In the genomic region with DNA sequence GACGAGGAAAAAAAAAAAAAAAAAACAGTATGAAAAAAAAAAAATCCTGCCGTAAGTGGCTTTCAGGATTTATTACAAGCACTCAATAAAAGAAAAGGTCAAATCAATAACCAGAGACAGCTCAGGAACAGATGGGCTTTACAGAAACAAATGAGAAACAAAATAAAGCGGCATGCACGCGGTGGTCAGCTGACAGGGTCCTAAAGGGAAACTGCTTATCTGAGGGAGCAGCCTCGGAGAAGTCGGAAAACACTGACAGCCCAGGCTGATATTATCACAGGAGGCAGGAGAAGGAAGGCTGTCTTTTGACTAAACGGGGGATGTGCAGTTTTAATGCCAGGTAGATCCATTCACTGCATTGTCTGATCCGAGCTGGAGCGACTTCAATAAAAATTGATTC, we compare ENCODE assay signal across 7 mouse cellular contexts.
A peak's percentile ranks its signal among the peaks of the same experiment; 100 is the strongest.
DNase-seq lines count a peak whose midpoint lies in the region; ATAC-seq and TF ChIP-seq lines count a peak whose summit lies in the region.

No protein-coding gene starts in this region.

- TF ChIP-seq CTCF in layer of hippocampus, adult 2 months (conservative IDR thresholded peaks at IDR 0.05) = no peak

- no peak overlapping the region for H3K9ac ChIP-seq in heart, embryonic 16.5 days (ENCODE audit: low read length)
- H3K9ac ChIP-seq in limb, embryonic 15.5 days = no peak overlapping the region

- H3K4me1 ChIP-seq in heart, embryonic 16.5 days (ENCODE audit: control insufficient read depth, insufficient read depth, low read length) = peaks cover 7% of the 10 kb centered on the region
- peaks cover 3% of the 10 kb centered on the region for H3K4me1 ChIP-seq in limb, embryonic 15.5 days

- no peaks in the 10 kb centered on the region for H3K27me3 ChIP-seq in heart, embryonic 16.5 days (ENCODE audit: control insufficient read depth, insufficient read depth, low read length)
- no peaks in the 10 kb centered on the region for H3K27me3 ChIP-seq in limb, embryonic 15.5 days

- ATAC-seq in heart, embryonic 16.5 days (replicated peaks; ENCODE audit: extremely low read depth, insufficient read depth, low FRiP score) = no peak
- ATAC-seq in limb, embryonic 15.5 days (ENCODE audit: insufficient number of reproducible peaks, low FRiP score, low TSS enrichment, low read depth) = no peak

- intact Hi-C loops in gastrocnemius, postnatal 14 days (cut with DNase I; ENCODE audit: low total_unique reads) = no loop called here

- no peak for DNase-seq in layer of hippocampus, adult 2 months (ENCODE audit: low spot score in 2 of 2)
- no peak for DNase-seq in layer of hippocampus, postnatal 36 days
- peak; percentile 27 for DNase-seq in retina, postnatal 1 day
- no peak for DNase-seq in gastrocnemius, postnatal 14 days
- DNase-seq in left cerebral cortex, adult 18-20 months (ENCODE audit: low spot score in 2 of 2) = no peak

- H3K4me3 ChIP-seq in layer of hippocampus, adult 2 months = peak overlapping the region; percentile 50
- peak overlapping the region; percentile 36 for H3K4me3 ChIP-seq in heart, embryonic 16.5 days (ENCODE audit: low read length)
- peak overlapping the region; percentile 32 for H3K4me3 ChIP-seq in limb, embryonic 15.5 days

- peaks cover 3% of the 10 kb centered on the region; the same call in 1 of the 2 replicates for H3K9me3 ChIP-seq in heart, embryonic 16.5 days (replicated peaks; ENCODE audit: control insufficient read depth, low read length)
- H3K9me3 ChIP-seq in limb, embryonic 15.5 days = no peaks in the 10 kb centered on the region

- H3K4me2 ChIP-seq in heart, embryonic 16.5 days (ENCODE audit: low read depth, low read length) = peak overlapping the region; percentile 51
- H3K4me2 ChIP-seq in limb, embryonic 15.5 days = peak overlapping the region; percentile 43

- H3K27ac ChIP-seq in layer of hippocampus, adult 2 months = no peak overlapping the region
- H3K27ac ChIP-seq in heart, embryonic 16.5 days (ENCODE audit: low read length) = no peak overlapping the region
- no peak overlapping the region for H3K27ac ChIP-seq in limb, embryonic 15.5 days

- WGBS in heart, embryonic 16.5 days = 28% methylated on average over 10 of the region's 10 CpGs
- WGBS in limb, embryonic 15.5 days = 30% methylated on average over 10 of the region's 10 CpGs

- peaks cover 24% of the 10 kb centered on the region for H3K36me3 ChIP-seq in heart, embryonic 16.5 days (ENCODE audit: control insufficient read depth, insufficient read depth)
- H3K36me3 ChIP-seq in limb, embryonic 15.5 days = peaks cover 13% of the 10 kb centered on the region
